Mouse (Mus musculus) kidney, adult 2 months (tissue): Measurements from ENCODE around the gene Klhdc7a.

Source experiments
- CTCF ChIP-seq: fragments of 200-500 bp; conservative IDR thresholded peaks from 2 replicates; pipeline ENCODE4 v1.5.1; 2011; ENCODE audit warnings: low read depth, mild to moderate bottlenecking, control low read depth, low read length, moderate library complexity, mixed read lengths; ENCODE audit not compliant: insufficient read depth, insufficient read length
- POLR2A ChIP-seq: fragments of 200-500 bp; IDR thresholded peaks from one replicate; pipeline ENCODE4 v1.6.1; 2011; ENCODE audit warnings: low read depth, low read length, control low read depth

- TF ChIP-seq CTCF (no peak), POLR2A (no peak)
These were observed 27.8 kb upstream of the Klhdc7a start for GRCm38 (mm10) chr4:139995659-139996058.
